Mouse (Mus musculus): Measurements from ENCODE around the gene Tmem108. TPM values are rescaled to one million over a fixed set of nuclear protein-coding genes. Genes with fewer than 3 reads are reported as not detected.

The Tmem108 gene
- polyA plus RNA-seq, 1 experiment from 2014 or later, result 88.6 TPM

GRCm38 (mm10) chr9:103499366-103499765, 262.3 kb downstream of the Tmem108 start:
- ATAC-seq, result no peak
- Histone ChIP-seq H3K9me3 (ENCODE audit: control insufficient read depth, low read length) (no peaks in the 10 kb centered on the region), H3K4me2 (ENCODE audit: low read length) (no peak overlapping the region), H3K9ac (replicated peaks; ENCODE audit: low read depth, low read length) (no peak overlapping the region), H3K4me1 (replicated peaks; ENCODE audit: control insufficient read depth, insufficient read depth, low read length) (peaks cover 45% of the 10 kb centered on the region), H3K36me3 (ENCODE audit: control insufficient read depth, insufficient read depth) (no peaks in the 10 kb centered on the region), H3K4me3 (replicated peaks; ENCODE audit: low read length) (no peak overlapping the region), H3K27me3 (replicated peaks; ENCODE audit: control insufficient read depth, insufficient read depth, low read length) (no peaks in the 10 kb centered on the region), H3K27ac (ENCODE audit: low read length) (no peak overlapping the region; the same call in 1 of the 2 replicates)
- WGBS, result 96% methylated on average over 18 of the region's 18 CpGs

GRCm38 (mm10) chr9:103498699-103499098, 262.9 kb downstream of the Tmem108 start:
- Histone ChIP-seq H3K36me3 (ENCODE audit: control insufficient read depth, insufficient read depth) (no peaks in the 10 kb centered on the region), H3K4me2 (ENCODE audit: low read length) (no peak overlapping the region), H3K27ac (ENCODE audit: low read length) (no peak overlapping the region), H3K27me3 (replicated peaks; ENCODE audit: control insufficient read depth, insufficient read depth, low read length) (no peaks in the 10 kb centered on the region), H3K9ac (replicated peaks; ENCODE audit: low read depth, low read length) (no peak overlapping the region), H3K4me3 (replicated peaks; ENCODE audit: low read length) (no peak overlapping the region), H3K9me3 (ENCODE audit: control insufficient read depth, low read length) (no peaks in the 10 kb centered on the region), H3K4me1 (replicated peaks; ENCODE audit: control insufficient read depth, insufficient read depth, low read length) (peaks cover 42% of the 10 kb centered on the region)
- no peak for ATAC-seq
- WGBS, result 84% methylated on average over 8 of the region's 8 CpGs

- Histone ChIP-seq H3K27ac (ENCODE audit: low read length) (no peak overlapping the region), H3K9ac (replicated peaks; ENCODE audit: low read depth, low read length) (no peak overlapping the region), H3K4me1 (replicated peaks; ENCODE audit: control insufficient read depth, insufficient read depth, low read length) (peaks cover 19% of the 10 kb centered on the region), H3K4me3 (replicated peaks; ENCODE audit: low read length) (no peak overlapping the region), H3K36me3 (ENCODE audit: control insufficient read depth, insufficient read depth) (no peaks in the 10 kb centered on the region), H3K27me3 (replicated peaks; ENCODE audit: control insufficient read depth, insufficient read depth, low read length) (no peaks in the 10 kb centered on the region), H3K9me3 (ENCODE audit: control insufficient read depth, low read length) (no peaks in the 10 kb centered on the region), H3K4me2 (ENCODE audit: low read length) (no peak overlapping the region)
- WGBS, result 91% methylated on average over 11 of the region's 11 CpGs
- no peak for ATAC-seq
These were observed 266.2 kb downstream of the Tmem108 start for GRCm38 (mm10) chr9:103495391-103495790.

GRCm38 (mm10) chr9:103494346-103495020, 267.2 kb downstream of the Tmem108 start:
- WGBS, result 26% methylated on average over 7 of the region's 7 CpGs

GRCm38 (mm10) chr9:103491985-103492384, 269.7 kb downstream of the Tmem108 start:
- Histone ChIP-seq H3K27ac (ENCODE audit: low read length) (no peak overlapping the region), H3K27me3 (replicated peaks; ENCODE audit: control insufficient read depth, insufficient read depth, low read length) (no peaks in the 10 kb centered on the region), H3K9me3 (ENCODE audit: control insufficient read depth, low read length) (no peaks in the 10 kb centered on the region), H3K4me1 (replicated peaks; ENCODE audit: control insufficient read depth, insufficient read depth, low read length) (peaks cover 17% of the 10 kb centered on the region), H3K36me3 (ENCODE audit: control insufficient read depth, insufficient read depth) (no peaks in the 10 kb centered on the region), H3K4me3 (replicated peaks; ENCODE audit: low read length) (no peak overlapping the region), H3K4me2 (ENCODE audit: low read length) (no peak overlapping the region), H3K9ac (replicated peaks; ENCODE audit: low read depth, low read length) (no peak overlapping the region)
- ATAC-seq, result no peak
- WGBS, result 83% methylated on average over 8 of the region's 8 CpGs

More at GRCm38 (mm10) chr9:103494346-103495020, 267.2 kb downstream of the Tmem108 start:
- Histone ChIP-seq H3K4me3 (replicated peaks; ENCODE audit: low read length) (no peak overlapping the region), H3K27me3 (replicated peaks; ENCODE audit: control insufficient read depth, insufficient read depth, low read length) (no peaks in the 10 kb centered on the region), H3K4me2 (ENCODE audit: low read length) (no peak overlapping the region), H3K27ac (ENCODE audit: low read length) (peak overlapping the region; percentile 43), H3K4me1 (replicated peaks; ENCODE audit: control insufficient read depth, insufficient read depth, low read length) (peaks cover 17% of the 10 kb centered on the region), H3K9ac (replicated peaks; ENCODE audit: low read depth, low read length) (peak overlapping the region; percentile 15; the same call in 1 of the 2 replicates), H3K36me3 (ENCODE audit: control insufficient read depth, insufficient read depth) (no peaks in the 10 kb centered on the region), H3K9me3 (ENCODE audit: control insufficient read depth, low read length) (no peaks in the 10 kb centered on the region)
- ATAC-seq, result peak; percentile 85

GRCm38 (mm10) chr9:103490439-103490838, 271.2 kb downstream of the Tmem108 start:
- peaks cover 14% of the 10 kb centered on the region for H3K4me1 ChIP-seq (replicated peaks; ENCODE audit: control insufficient read depth, insufficient read depth, low read length)

GRCm38 (mm10) chr9:103489883-103490282, 271.8 kb downstream of the Tmem108 start:
- Histone ChIP-seq H3K4me3 (replicated peaks; ENCODE audit: low read length) (no peak overlapping the region), H3K27ac (ENCODE audit: low read length) (no peak overlapping the region), H3K27me3 (replicated peaks; ENCODE audit: control insufficient read depth, insufficient read depth, low read length) (no peaks in the 10 kb centered on the region), H3K4me1 (replicated peaks; ENCODE audit: control insufficient read depth, insufficient read depth, low read length) (peaks cover 9% of the 10 kb centered on the region), H3K4me2 (ENCODE audit: low read length) (no peak overlapping the region), H3K36me3 (ENCODE audit: control insufficient read depth, insufficient read depth) (no peaks in the 10 kb centered on the region), H3K9ac (replicated peaks; ENCODE audit: low read depth, low read length) (no peak overlapping the region), H3K9me3 (ENCODE audit: control insufficient read depth, low read length) (no peaks in the 10 kb centered on the region)
- no peak for ATAC-seq
- 86% methylated on average over 4 of the region's 4 CpGs for WGBS

More at GRCm38 (mm10) chr9:103490439-103490838, 271.2 kb downstream of the Tmem108 start:
- H3K27me3 ChIP-seq (replicated peaks; ENCODE audit: control insufficient read depth, insufficient read depth, low read length), result no peaks in the 10 kb centered on the region
- H3K27ac ChIP-seq (ENCODE audit: low read length), result no peak overlapping the region
- no peak overlapping the region for H3K9ac ChIP-seq (replicated peaks; ENCODE audit: low read depth, low read length)
- WGBS, result 18% methylated on average over 2 of the region's 2 CpGs
- H3K36me3 ChIP-seq (ENCODE audit: control insufficient read depth, insufficient read depth), result no peaks in the 10 kb centered on the region
- ATAC-seq, result peak; percentile 54
- no peaks in the 10 kb centered on the region for H3K9me3 ChIP-seq (ENCODE audit: control insufficient read depth, low read length)
- H3K4me3 ChIP-seq (replicated peaks; ENCODE audit: low read length), result no peak overlapping the region
- no peak overlapping the region for H3K4me2 ChIP-seq (ENCODE audit: low read length)

- Histone ChIP-seq H3K27ac (ENCODE audit: low read length) (no peak overlapping the region), H3K4me3 (replicated peaks; ENCODE audit: low read length) (no peak overlapping the region), H3K4me2 (ENCODE audit: low read length) (no peak overlapping the region), H3K27me3 (replicated peaks; ENCODE audit: control insufficient read depth, insufficient read depth, low read length) (no peaks in the 10 kb centered on the region), H3K4me1 (replicated peaks; ENCODE audit: control insufficient read depth, insufficient read depth, low read length) (peaks cover 1% of the 10 kb centered on the region), H3K36me3 (ENCODE audit: control insufficient read depth, insufficient read depth) (no peaks in the 10 kb centered on the region), H3K9me3 (ENCODE audit: control insufficient read depth, low read length) (no peaks in the 10 kb centered on the region), H3K9ac (replicated peaks; ENCODE audit: low read depth, low read length) (no peak overlapping the region)
- ATAC-seq, result no peak
- 66% methylated on average over 7 of the region's 7 CpGs for WGBS
These were observed 272.5 kb downstream of the Tmem108 start for GRCm38 (mm10) chr9:103489096-103489495.

- no peak overlapping the region for H3K4me3 ChIP-seq (replicated peaks; ENCODE audit: low read length)
- no peaks in the 10 kb centered on the region for H3K9me3 ChIP-seq (ENCODE audit: control insufficient read depth, low read length)
- ATAC-seq, result no peak
- no peak overlapping the region for H3K4me2 ChIP-seq (ENCODE audit: low read length)
- no peaks in the 10 kb centered on the region; the same call in 1 of the 2 replicates for H3K4me1 ChIP-seq (replicated peaks; ENCODE audit: control insufficient read depth, insufficient read depth, low read length)
- H3K36me3 ChIP-seq (ENCODE audit: control insufficient read depth, insufficient read depth), result no peaks in the 10 kb centered on the region
- WGBS, result 79% methylated on average over 6 of the region's 6 CpGs
- no peak overlapping the region for H3K27ac ChIP-seq (ENCODE audit: low read length)
- no peak overlapping the region for H3K9ac ChIP-seq (replicated peaks; ENCODE audit: low read depth, low read length)
- H3K27me3 ChIP-seq (replicated peaks; ENCODE audit: control insufficient read depth, insufficient read depth, low read length), result no peaks in the 10 kb centered on the region
These were observed 275.4 kb downstream of the Tmem108 start for GRCm38 (mm10) chr9:103486262-103486661.

All from forebrain, embryonic 16.5 days (tissue).